Mouse (Mus musculus) gastrocnemius, postnatal 10 days (tissue): ENCODE measurements around the gene Sepsecs. TPM values are rescaled to one million over a fixed set of nuclear protein-coding genes. Genes with fewer than 3 reads are reported as not detected.

Experiments
- DNase-seq: peaks from one replicate; pipeline ENCODE4 v3.0.0; 2021; ENCODE audit warnings: mixed read lengths
- total RNA-seq, 2 experiments: library from RNA; stranded (reverse); gene quantifications; 2 replicates each; pipeline ENCODE4 v1.2.3; 2021

Gene Sepsecs
- total RNA-seq, 2 experiments from 2014 or later, result 7.1 to 7.8 TPM

DNA sequence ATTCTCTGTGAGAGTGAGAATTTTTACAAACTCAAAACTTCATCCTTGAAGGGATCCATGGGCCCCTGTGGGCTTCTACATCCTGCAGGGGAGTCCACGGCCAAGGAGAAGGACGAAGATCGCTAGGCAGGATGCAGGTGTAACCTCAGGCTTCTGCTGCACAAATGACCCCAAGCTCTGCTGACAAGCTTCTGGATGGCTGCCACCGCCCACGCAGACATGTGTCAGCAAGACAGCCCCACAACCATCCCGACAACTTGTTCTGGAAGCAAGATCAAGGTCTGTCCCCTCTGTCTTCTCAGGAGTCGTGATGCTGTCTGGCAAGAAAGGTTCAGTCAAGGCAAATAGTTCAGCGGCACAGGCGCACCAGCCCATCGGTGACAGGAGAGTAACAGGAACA, 59.8 kb downstream of the Sepsecs start:
- DNase-seq, result no peak

DNA sequence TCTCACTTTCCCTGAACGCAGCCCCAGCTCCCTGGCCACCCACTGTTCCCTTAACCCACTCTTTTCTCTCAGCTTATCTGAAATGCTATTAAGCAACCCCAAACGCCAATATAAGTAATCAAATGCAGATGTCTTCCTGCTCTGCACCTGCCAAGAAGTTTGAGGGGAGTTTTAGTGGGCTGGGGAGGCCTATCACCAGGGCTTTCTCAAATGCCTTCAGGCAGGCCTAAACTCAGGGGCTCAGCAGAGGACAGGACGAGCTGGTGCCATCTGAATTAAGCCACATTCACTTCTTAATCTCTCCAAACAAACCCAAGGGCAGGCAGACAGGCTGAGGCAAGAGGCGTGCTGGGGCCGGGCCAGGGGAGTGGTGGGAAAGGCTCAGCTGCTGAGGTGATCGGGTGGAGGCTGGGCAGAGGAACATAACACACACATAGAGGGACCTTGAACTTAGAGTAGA, 64.9 kb downstream of the Sepsecs start:
- no peak for DNase-seq

DNA sequence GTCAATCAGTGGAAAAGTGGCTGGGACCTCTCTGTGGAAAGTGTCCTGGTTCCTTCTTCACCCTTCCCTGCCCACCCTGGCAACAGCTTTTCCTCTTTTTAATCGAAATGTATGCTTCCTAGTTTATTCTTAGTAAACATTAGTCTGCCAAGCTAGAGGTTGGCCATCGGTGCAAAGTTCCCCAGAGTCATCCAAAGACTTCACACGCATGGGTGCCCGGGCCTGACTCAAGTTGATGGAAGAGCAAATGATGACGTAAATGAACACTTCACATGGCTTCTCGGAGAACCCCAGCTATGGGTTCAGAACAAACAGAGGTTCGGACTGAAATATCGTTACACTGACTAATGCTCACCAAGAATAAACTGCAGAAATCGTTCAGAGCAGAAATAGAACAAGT, 78.9 kb downstream of the Sepsecs start:
- no peak for DNase-seq

Other genes starting within 250 kb of the Sepsecs start
- gene Ccdc149, start 198.2 kb downstream of the Sepsecs start, total RNA-seq, result 1 to 10 TPM; 3.8 to 4.7 TPM
- gene Lgi2, start 103.2 kb downstream of the Sepsecs start, total RNA-seq, result 1 to 10 TPM; 6.2 to 6.6 TPM
- 1 to 10 TPM; 3.7 to 6.4 TPM for gene Pi4k2b, start 71.9 kb upstream of the Sepsecs start, total RNA-seq
- 1 to 10 TPM; 5.5 to 7.5 TPM for gene Zcchc4, start 105.7 kb upstream of the Sepsecs start, total RNA-seq
- gene Anapc4, start 164.3 kb upstream of the Sepsecs start, total RNA-seq, result 10 to 100 TPM; 42.5 to 52.7 TPM